Mouse (Mus musculus): ENCODE measurements around the gene Gm21972. TPM values are rescaled to one million over a fixed set of nuclear protein-coding genes. Genes with fewer than 3 reads are reported as not detected.

Gm21972 gene
- polyA plus RNA-seq (2012), result 1.7 and 2.3 TPM in 2 replicates

DNA sequence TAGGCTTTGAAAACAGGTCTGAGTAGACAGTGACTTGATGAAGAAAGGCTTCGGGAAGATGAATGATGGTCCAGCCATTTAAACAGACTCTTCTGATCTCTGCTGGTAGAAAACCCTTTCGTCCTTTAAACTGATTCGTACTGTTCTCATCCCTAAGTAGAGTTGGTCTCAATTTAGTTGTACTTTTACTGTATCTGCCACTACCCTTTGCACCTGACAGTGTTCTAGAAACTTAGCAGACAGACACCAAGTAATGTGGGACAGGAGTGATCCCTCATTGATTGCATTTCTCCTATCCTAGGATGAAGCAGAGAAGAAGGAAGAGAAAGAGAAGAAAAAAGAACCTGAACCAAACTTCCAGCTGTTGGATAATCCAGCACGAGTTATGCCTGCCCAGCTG lies at the start of gene Gm21972:
TSS of gene Gm21972 (plus strand) at position 301 of the 400 bp plus-strand sequence.
- no peak within 1 kb of the TSS for H3K4me3 ChIP-seq (replicated peaks)
- no peak for TF ChIP-seq GATA1 (IDR thresholded peaks at IDR 0.05; ENCODE audit: low read length)
- TF ChIP-seq TAL1 (IDR thresholded peaks at IDR 0.05; ENCODE audit: low read length), result no peak
- peaks cover 7% of the 10 kb centered on the region for H3K4me1 ChIP-seq (ENCODE audit: control insufficient read depth)
- H3K9me3 ChIP-seq (ENCODE audit: control insufficient read depth, low read length), result no peaks in the 10 kb centered on the region
- no peaks in the 10 kb centered on the region for H3K27me3 ChIP-seq (ENCODE audit: control insufficient read depth)
- H3K36me3 ChIP-seq (ENCODE audit: control insufficient read depth), result peaks cover 93% of the 10 kb centered on the region

DNA sequence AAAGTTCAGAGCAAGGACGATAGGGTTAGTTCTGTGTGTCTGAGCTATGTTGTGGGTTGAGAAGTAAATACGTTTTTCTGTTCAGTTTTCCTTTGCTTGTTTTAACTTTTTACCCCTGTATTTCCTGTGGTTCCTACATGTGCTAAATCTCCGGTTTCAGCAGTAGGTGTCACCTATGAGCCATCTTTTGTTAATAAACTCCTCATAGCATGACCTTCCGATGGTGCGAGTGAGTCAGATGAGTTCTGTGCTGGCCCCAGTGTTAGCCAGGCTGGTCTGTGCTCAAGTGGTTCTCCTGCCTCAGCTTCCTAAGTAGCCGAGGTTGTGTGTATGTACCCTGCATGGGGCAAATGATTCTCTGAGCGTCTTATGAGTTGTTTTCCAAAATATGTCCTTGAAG lies 39.0 kb upstream of the Gm21972 start:
- no peak for TF ChIP-seq TAL1 (IDR thresholded peaks at IDR 0.05; ENCODE audit: low read length)
- TF ChIP-seq GATA1 (IDR thresholded peaks at IDR 0.05; ENCODE audit: low read length), result no peak
- H3K36me3 ChIP-seq (ENCODE audit: control insufficient read depth), result peaks cover 93% of the 10 kb centered on the region
- H3K27me3 ChIP-seq (ENCODE audit: control insufficient read depth), result no peaks in the 10 kb centered on the region
- no peaks in the 10 kb centered on the region for H3K4me1 ChIP-seq (ENCODE audit: control insufficient read depth)
- H3K4me3 ChIP-seq (replicated peaks), result no peak overlapping the region
- no peaks in the 10 kb centered on the region for H3K9me3 ChIP-seq (ENCODE audit: control insufficient read depth, low read length)

DNA sequence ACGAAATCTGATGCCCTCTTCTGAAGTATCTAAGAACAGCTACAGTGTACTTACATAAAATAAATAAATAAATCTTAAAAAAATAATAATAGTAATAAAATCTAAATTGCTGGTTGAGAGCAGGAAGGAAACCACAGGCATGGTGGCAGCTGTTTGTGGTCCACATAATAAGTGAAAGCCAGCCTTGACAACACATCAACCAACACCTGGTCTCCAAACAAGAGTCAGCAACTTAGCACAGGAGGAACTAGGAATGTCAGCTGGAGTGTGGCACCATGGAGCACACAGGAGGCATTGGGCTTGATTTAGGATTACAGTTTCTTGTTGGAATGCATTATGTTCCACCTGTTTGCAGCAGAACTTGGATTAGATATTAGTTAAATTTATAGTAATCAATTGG lies 28.4 kb upstream of the Gm21972 start:
- Histone ChIP-seq H3K36me3 (ENCODE audit: control insufficient read depth) (peaks cover 65% of the 10 kb centered on the region), H3K4me3 (replicated peaks) (no peak overlapping the region), H3K9me3 (ENCODE audit: control insufficient read depth, low read length) (no peaks in the 10 kb centered on the region), H3K27me3 (ENCODE audit: control insufficient read depth) (no peaks in the 10 kb centered on the region), H3K4me1 (ENCODE audit: control insufficient read depth) (no peaks in the 10 kb centered on the region)
- TF ChIP-seq GATA1 (IDR thresholded peaks at IDR 0.05; ENCODE audit: low read length), result no peak
- no peak for TF ChIP-seq TAL1 (IDR thresholded peaks at IDR 0.05; ENCODE audit: low read length)

DNA sequence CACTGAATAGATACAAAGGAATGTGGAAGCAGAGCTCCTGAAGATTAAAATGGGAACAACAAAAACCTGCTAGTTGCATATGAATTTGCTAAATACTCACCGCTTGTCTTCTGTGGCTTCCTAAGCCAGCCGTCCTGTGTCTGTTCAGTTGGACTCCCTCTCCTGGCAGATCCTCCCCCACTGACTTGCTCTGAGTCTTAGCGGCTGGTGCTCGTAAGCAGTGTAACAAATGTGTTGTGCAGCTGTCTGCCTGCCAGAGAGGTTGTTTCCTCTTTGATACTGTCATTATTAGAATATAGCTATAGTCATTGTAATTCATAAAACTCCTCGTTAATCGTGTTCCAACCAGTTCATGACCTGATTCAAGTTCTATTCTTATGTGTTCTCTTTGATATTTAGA lies 21.7 kb upstream of the Gm21972 start, which contains the start of gene Htr2b:
TSS of gene Htr2b (minus strand) at position 192 of the 400 bp plus-strand sequence.
- no peaks in the 10 kb centered on the region for H3K4me1 ChIP-seq (ENCODE audit: control insufficient read depth)
- H3K36me3 ChIP-seq (ENCODE audit: control insufficient read depth), result peaks cover 49% of the 10 kb centered on the region
- no peak within 1 kb of the TSS for H3K4me3 ChIP-seq (replicated peaks)
- H3K9me3 ChIP-seq (ENCODE audit: control insufficient read depth, low read length), result no peaks in the 10 kb centered on the region
- TF ChIP-seq GATA1 (IDR thresholded peaks at IDR 0.05; ENCODE audit: low read length), result no peak
- no peak for TF ChIP-seq TAL1 (IDR thresholded peaks at IDR 0.05; ENCODE audit: low read length)
- no peaks in the 10 kb centered on the region for H3K27me3 ChIP-seq (ENCODE audit: control insufficient read depth)

DNA sequence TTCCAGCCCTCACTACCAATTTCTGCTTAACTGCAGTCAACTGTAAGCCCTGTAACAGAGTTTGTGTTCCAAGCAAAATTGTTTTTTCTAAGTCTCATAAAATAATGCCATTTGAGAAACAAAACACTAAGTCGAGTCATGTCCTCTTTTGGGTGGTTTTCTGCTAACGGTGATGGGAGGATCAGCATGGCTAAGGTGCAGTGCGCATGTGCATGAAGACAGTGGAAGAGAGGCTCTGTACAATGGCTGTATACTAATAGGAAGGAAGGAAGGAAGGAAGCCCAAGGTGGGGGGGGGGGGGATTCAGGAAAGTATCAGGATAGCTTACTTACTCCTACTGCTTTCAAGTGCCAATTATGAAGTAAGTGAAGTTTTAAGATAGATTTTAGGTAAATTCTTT lies 19.3 kb upstream of the Gm21972 start:
- H3K36me3 ChIP-seq (ENCODE audit: control insufficient read depth), result peaks cover 59% of the 10 kb centered on the region
- TF ChIP-seq TAL1 (IDR thresholded peaks at IDR 0.05; ENCODE audit: low read length) (no peak), GATA1 (IDR thresholded peaks at IDR 0.05; ENCODE audit: low read length) (no peak)
- no peak overlapping the region for H3K4me3 ChIP-seq (replicated peaks)
- no peaks in the 10 kb centered on the region for H3K4me1 ChIP-seq (ENCODE audit: control insufficient read depth)
- H3K27me3 ChIP-seq (ENCODE audit: control insufficient read depth), result no peaks in the 10 kb centered on the region
- H3K9me3 ChIP-seq (ENCODE audit: control insufficient read depth, low read length), result no peaks in the 10 kb centered on the region

DNA sequence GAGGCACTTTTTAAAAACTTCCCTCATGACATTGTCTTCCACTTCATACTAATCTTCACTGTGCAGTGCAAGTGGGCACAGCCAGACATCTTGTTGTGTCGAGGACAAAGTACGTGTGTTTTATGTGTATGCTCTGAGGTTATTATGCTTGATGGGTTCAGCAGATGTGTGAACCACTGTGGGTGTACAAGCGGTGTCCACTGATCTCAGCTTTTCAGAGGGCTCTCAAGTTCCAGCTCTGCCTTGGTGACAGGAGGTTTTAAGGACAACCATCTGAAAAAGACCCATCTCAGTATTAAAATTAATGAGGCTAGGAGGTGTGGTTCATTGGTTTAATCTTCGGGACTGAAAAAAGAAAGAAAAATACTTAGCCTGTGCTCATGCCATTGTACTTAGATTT lies 13.9 kb upstream of the Gm21972 start:
- H3K27me3 ChIP-seq (ENCODE audit: control insufficient read depth), result no peaks in the 10 kb centered on the region
- H3K36me3 ChIP-seq (ENCODE audit: control insufficient read depth), result peaks cover 90% of the 10 kb centered on the region
- TF ChIP-seq GATA1 (IDR thresholded peaks at IDR 0.05; ENCODE audit: low read length) (no peak), TAL1 (IDR thresholded peaks at IDR 0.05; ENCODE audit: low read length) (no peak)
- no peak overlapping the region for H3K4me3 ChIP-seq (replicated peaks)
- H3K9me3 ChIP-seq (ENCODE audit: control insufficient read depth, low read length), result no peaks in the 10 kb centered on the region
- H3K4me1 ChIP-seq (ENCODE audit: control insufficient read depth), result no peaks in the 10 kb centered on the region

DNA sequence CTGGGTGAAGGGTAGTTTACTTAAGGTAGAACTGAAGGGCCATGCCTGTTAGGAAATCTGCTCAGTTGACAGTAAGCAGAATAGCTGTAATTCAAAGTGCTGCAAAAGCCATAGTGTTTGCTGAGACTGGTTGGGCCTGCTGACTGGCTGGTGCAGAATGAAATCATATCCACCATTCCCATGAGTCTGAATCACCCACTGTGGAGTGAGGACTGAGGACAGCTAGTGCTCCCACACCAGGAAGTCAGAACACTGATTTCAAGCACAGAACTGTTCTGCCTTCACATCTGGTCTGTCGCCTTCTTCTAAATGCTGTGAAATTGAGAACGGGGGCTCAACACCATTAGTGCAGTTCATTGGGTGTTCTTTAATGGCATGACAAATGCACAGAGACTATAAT lies 7.4 kb upstream of the Gm21972 start:
- Histone ChIP-seq H3K4me3 (replicated peaks) (no peak overlapping the region), H3K27me3 (ENCODE audit: control insufficient read depth) (no peaks in the 10 kb centered on the region), H3K9me3 (ENCODE audit: control insufficient read depth, low read length) (no peaks in the 10 kb centered on the region), H3K36me3 (ENCODE audit: control insufficient read depth) (peaks cover 94% of the 10 kb centered on the region), H3K4me1 (ENCODE audit: control insufficient read depth) (no peaks in the 10 kb centered on the region)
- TF ChIP-seq TAL1 (IDR thresholded peaks at IDR 0.05; ENCODE audit: low read length) (no peak), GATA1 (IDR thresholded peaks at IDR 0.05; ENCODE audit: low read length) (no peak)

DNA sequence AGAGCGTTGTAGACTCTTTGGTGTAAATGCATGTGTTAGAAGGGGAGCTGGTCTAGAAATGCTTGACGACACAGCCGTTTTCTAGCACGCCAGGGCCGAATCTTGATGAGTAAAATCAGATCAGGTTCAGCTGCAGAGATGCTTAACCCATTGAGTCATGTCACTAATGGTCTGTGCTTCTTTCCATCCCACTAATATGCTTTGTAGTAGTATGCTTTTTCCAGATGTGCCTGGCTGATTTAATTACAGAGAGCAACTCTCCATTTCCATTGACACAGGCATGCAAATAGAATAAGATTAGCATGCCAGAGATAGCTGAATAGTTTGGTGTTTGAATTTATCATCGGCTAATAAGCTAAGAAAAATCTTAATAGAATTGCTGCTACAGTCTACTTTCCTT lies 1.9 kb downstream of the Gm21972 start:
- TF ChIP-seq GATA1 (IDR thresholded peaks at IDR 0.05; ENCODE audit: low read length) (no peak), TAL1 (IDR thresholded peaks at IDR 0.05; ENCODE audit: low read length) (no peak)
- no peaks in the 10 kb centered on the region for H3K9me3 ChIP-seq (ENCODE audit: control insufficient read depth, low read length)
- H3K36me3 ChIP-seq (ENCODE audit: control insufficient read depth), result peaks cover 92% of the 10 kb centered on the region
- H3K27me3 ChIP-seq (ENCODE audit: control insufficient read depth), result no peaks in the 10 kb centered on the region
- no peak overlapping the region for H3K4me3 ChIP-seq (replicated peaks)
- H3K4me1 ChIP-seq (ENCODE audit: control insufficient read depth), result peaks cover 7% of the 10 kb centered on the region

DNA sequence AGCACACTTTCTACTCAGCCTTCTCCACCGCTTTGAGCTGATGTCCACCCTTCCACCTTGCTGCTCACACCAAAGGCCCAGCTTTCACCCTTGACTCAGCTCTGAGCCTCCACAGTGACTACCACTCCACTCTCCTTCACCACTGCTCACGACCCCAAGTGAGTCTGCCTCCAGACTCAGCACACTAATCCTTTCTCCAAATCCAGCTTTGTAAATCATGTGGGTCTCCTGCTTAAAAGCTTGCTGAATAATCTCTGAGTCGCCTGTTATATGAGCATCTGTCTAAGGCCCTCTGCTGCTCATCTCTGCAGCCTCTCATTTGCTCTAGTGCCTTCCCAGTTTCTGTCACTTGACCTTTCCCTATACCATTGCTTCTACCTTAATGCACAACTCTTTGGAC lies 7.6 kb downstream of the Gm21972 start:
- Histone ChIP-seq H3K36me3 (ENCODE audit: control insufficient read depth) (peaks cover 58% of the 10 kb centered on the region), H3K4me1 (ENCODE audit: control insufficient read depth) (peaks cover 11% of the 10 kb centered on the region), H3K4me3 (replicated peaks) (no peak overlapping the region), H3K9me3 (ENCODE audit: control insufficient read depth, low read length) (no peaks in the 10 kb centered on the region), H3K27me3 (ENCODE audit: control insufficient read depth) (no peaks in the 10 kb centered on the region)
- no peak for TF ChIP-seq TAL1 (IDR thresholded peaks at IDR 0.05; ENCODE audit: low read length)
- no peak for TF ChIP-seq GATA1 (IDR thresholded peaks at IDR 0.05; ENCODE audit: low read length)

DNA sequence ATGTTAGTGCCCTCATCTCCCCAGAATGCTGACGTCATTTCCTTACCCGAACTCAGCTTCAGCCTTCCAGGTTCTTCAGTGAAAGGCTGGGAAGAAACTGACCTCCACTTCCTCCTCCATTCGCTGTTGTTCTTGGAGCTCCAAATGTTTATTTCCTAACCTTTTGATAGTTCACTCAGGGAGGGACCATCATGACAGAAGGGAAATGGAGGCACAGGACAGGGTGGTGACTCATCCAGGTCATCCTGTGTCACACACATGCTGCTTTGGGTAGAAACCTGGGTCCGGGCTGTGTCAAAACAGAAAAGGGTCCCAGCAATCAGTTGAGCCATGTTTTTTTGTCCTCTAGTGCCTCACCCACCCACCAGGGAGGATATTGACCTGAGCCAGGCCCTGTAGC lies 9.7 kb downstream of the Gm21972 start:
- Histone ChIP-seq H3K9me3 (ENCODE audit: control insufficient read depth, low read length) (no peaks in the 10 kb centered on the region), H3K4me1 (ENCODE audit: control insufficient read depth) (peaks cover 6% of the 10 kb centered on the region), H3K4me3 (replicated peaks) (no peak overlapping the region), H3K36me3 (ENCODE audit: control insufficient read depth) (peaks cover 39% of the 10 kb centered on the region), H3K27me3 (ENCODE audit: control insufficient read depth) (no peaks in the 10 kb centered on the region)
- TF ChIP-seq TAL1 (IDR thresholded peaks at IDR 0.05; ENCODE audit: low read length), result no peak
- no peak for TF ChIP-seq GATA1 (IDR thresholded peaks at IDR 0.05; ENCODE audit: low read length)
